Mouse (Mus musculus) brain, embryonic 14.5 days (tissue): ENCODE measurements around the gene Rarres2.

Experiments
- CTCF ChIP-seq: fragments of 200-500 bp; IDR thresholded peaks from 2 replicates; pipeline ENCODE4 v1.5.1; 2012; ENCODE audit warnings: inconsistent platforms, mild to moderate bottlenecking, moderate library complexity, borderline replicate concordance; ENCODE audit not compliant: insufficient read depth, insufficient read length; ENCODE audit errors: extremely low read depth
- POLR2A ChIP-seq: fragments of 200-500 bp; IDR thresholded peaks from 2 replicates; pipeline ENCODE4 v1.6.1; 2012; ENCODE audit warnings: mild to moderate bottlenecking, inconsistent platforms, borderline replicate concordance; ENCODE audit not compliant: poor library complexity, insufficient read depth, insufficient read length, severe bottlenecking; ENCODE audit errors: extremely low read depth

- TF ChIP-seq CTCF, result no peak
- TF ChIP-seq POLR2A, result peak; percentile 28; the same call in 1 of the 2 replicates
Measured at GRCm38 (mm10) chr6:48555104-48555890, 17.3 kb downstream of the Rarres2 start.
